Mouse (Mus musculus) neural tube, embryonic 11.5 days (tissue): Measurements from ENCODE around the gene Soga3. TPM values are rescaled to one million over a fixed set of nuclear protein-coding genes. Genes with fewer than 3 reads are reported as not detected.

Experiments
- ATAC-seq: fragments of 200-750 bp; cut with Nextera tagmentation; 2 replicates; pipeline ENCODE4 v1.8.0; 2017; ENCODE audit warnings: moderate number of reproducible peaks, mild to moderate bottlenecking, moderate TSS enrichment, moderate library complexity; ENCODE audit not compliant: insufficient read depth, low FRiP score, low TSS enrichment
- DNase-seq: peaks from one replicate; pipeline ENCODE4 v3.0.0-alpha.2; 2015; ENCODE audit warnings: low spot score
- H3K27ac ChIP-seq: fragments of 300-500 bp; sonication (generic); 2 replicates; pipeline ENCODE4 v1.5.1; 2014; ENCODE audit warnings: low read depth, mild to moderate bottlenecking, low read length
- H3K27me3 ChIP-seq: fragments of 300-500 bp; sonication (generic); 2 replicates; pipeline ENCODE4 v1.6.1; 2014; ENCODE audit warnings: mild to moderate bottlenecking, low read length, mixed read lengths; ENCODE audit not compliant: control insufficient read depth, insufficient read depth
- H3K36me3 ChIP-seq: fragments of 300-500 bp; sonication (generic); 2 replicates; pipeline ENCODE4 v1.6.1; 2014; ENCODE audit warnings: mild to moderate bottlenecking, low read length, moderate library complexity, mixed read lengths; ENCODE audit not compliant: control insufficient read depth, insufficient read depth
- H3K4me1 ChIP-seq: fragments of 300-500 bp; sonication (generic); 2 replicates; pipeline ENCODE4 v1.6.1; 2014; ENCODE audit warnings: low read length, mixed read lengths; ENCODE audit not compliant: control insufficient read depth, insufficient read depth
- H3K4me2 ChIP-seq: fragments of 300-500 bp; sonication (generic); 2 replicates; pipeline ENCODE4 v1.6.1; 2014; ENCODE audit warnings: low read depth, mild to moderate bottlenecking, moderate library complexity
- H3K4me3 ChIP-seq: fragments of 300-500 bp; sonication (generic); 2 replicates; pipeline ENCODE4 v1.5.1; 2014; ENCODE audit warnings: low read depth, low read length
- H3K9ac ChIP-seq: fragments of 300-500 bp; sonication (generic); 2 replicates; pipeline ENCODE4 v1.6.1; 2014; ENCODE audit warnings: mild to moderate bottlenecking, low read length
- H3K9me3 ChIP-seq: fragments of 300-500 bp; sonication (generic); 2 replicates; pipeline ENCODE4 v1.6.1; 2016; ENCODE audit warnings: low read length; ENCODE audit not compliant: control insufficient read depth
- WGBS: fragments of 180-500 bp; shearing (Covaris S2); extraction: QIAGEN DNeasy Blood & Tissue Kit; methylation state at CpG from one replicate; pipeline ENCODE4 v1.1.7; 2014; 5-methylcytosine and 5-hydroxymethylcytosine counted together
- polyA plus RNA-seq: library from polyadenylated mRNA; unstranded; fragments of >200 nt; fragmentation: Nextera tagmentation; extraction: Ambion mirVana; gene quantifications from 2 replicates; pipeline ENCODE4 v1.2.1, GENCODE M21; 2014

Soga3 gene
- polyA plus RNA-seq, 1 experiment from 2014 or later: 29.8 TPM

DNA sequence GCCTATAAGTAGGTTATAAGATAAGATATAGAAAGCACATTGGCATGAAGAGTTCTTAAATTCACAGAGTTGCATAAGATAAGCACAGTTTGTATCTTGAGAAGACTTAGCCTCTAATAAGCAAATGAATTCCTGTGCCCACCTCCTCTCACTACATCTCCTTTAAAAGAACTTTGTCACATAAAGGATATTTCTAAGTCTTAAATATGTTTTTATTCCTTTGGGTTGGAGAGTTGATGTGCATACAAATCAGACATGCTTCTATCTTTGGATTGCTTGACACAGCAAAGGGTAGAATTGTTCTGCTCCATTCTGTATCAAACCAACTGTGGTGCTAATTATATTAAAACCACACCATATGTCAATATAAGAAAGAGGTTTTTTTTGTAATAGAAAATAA, 50.1 kb downstream of the Soga3 start:
- Histone ChIP-seq H3K36me3 (peaks cover 12% of the 10 kb centered on the region), H3K4me3 (no peak overlapping the region), H3K27me3 (no peaks in the 10 kb centered on the region), H3K27ac (no peak overlapping the region), H3K9ac (no peak overlapping the region), H3K4me2 (no peak overlapping the region), H3K9me3 (no peaks in the 10 kb centered on the region), H3K4me1 (no peaks in the 10 kb centered on the region)
- DNase-seq: no peak
- no peak for ATAC-seq

DNA sequence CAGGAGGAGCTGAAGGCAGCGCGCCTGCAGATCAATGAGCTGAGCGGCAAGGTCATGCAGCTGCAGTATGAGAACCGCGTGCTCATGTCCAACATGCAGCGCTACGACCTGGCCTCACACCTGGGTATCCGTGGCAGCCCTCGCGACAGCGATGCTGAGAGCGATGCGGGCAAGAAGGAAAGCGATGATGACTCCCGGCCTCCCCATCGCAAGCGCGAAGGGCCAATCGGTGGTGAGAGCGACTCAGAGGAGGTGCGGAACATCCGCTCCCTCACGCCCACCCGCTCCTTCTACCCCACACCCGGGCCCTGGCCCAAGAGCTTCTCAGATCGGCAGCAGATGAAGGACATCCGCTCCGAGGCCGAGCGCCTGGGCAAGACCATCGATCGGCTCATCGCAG, 53.2 kb downstream of the Soga3 start:
- ATAC-seq: no peak
- Histone ChIP-seq H3K4me2 (no peak overlapping the region), H3K36me3 (peaks cover 12% of the 10 kb centered on the region), H3K4me3 (no peak overlapping the region), H3K27me3 (no peaks in the 10 kb centered on the region), H3K9ac (no peak overlapping the region), H3K9me3 (no peaks in the 10 kb centered on the region), H3K27ac (no peak overlapping the region), H3K4me1 (no peaks in the 10 kb centered on the region)
- DNase-seq: no peak
- 98% methylated on average over 33 of the region's 33 CpGs for WGBS

DNA sequence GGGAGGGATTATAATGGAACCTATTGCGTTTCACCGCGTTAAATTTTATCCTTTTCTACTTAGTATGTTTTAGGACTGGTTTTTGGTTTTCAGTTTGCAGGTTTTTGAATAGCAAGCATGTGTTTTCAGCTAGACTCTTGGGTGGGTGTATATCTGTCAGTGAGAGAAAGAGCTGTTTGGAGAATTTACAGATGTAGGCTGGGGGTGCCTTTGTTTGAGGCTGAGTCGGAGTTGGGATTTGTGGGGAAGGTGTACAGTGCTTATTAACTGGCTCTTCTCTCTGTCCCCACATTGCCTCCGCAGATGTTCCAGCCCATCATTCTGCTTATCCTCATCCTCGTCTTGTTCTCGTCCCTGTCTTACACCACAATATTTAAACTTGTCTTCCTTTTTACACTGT, 55.0 kb downstream of the Soga3 start, which contains the start of gene Gm49353:
Gene Gm49353, plus strand, starts transcription at position 313 of the 400 bp plus-strand sequence.
- WGBS: 92% methylated on average over 7 of the region's 7 CpGs
- Histone ChIP-seq H3K4me3 (no peak within 1 kb of the TSS), H3K4me2 (no peak within 1 kb of the TSS), H3K27ac (no peak within 1 kb of the TSS), H3K4me1 (no peaks in the 10 kb centered on the region), H3K27me3 (no peaks in the 10 kb centered on the region), H3K9me3 (no peaks in the 10 kb centered on the region), H3K9ac (no peak within 1 kb of the TSS), H3K36me3 (peaks cover 12% of the 10 kb centered on the region)
- no peak for DNase-seq
- ATAC-seq: no peak

DNA sequence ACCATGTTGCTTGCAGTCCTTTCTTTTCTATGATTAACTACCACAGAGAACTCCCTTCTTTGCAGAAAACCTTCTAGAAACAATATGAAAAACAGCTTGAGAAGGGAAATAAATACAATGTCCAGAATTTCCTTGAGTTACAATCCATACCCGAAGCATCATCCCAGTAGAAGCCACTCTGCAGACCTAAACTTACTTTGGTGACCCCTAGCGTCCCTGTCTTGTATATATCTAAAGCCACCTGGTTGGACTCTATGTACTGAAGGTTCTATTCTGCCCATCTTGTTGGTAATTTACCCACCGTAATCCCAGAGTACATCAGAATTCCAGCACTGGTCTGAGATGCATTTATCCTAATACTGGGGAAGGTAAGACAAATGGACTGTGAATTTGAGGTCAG, 56.2 kb downstream of the Soga3 start:
- 77% methylated on average over 3 of the region's 3 CpGs for WGBS
- Histone ChIP-seq H3K36me3 (peaks cover 12% of the 10 kb centered on the region), H3K4me2 (no peak overlapping the region), H3K9me3 (no peaks in the 10 kb centered on the region), H3K4me3 (no peak overlapping the region), H3K27ac (no peak overlapping the region), H3K4me1 (no peaks in the 10 kb centered on the region), H3K9ac (no peak overlapping the region), H3K27me3 (no peaks in the 10 kb centered on the region)
- DNase-seq (no peak), ATAC-seq (no peak)

DNA sequence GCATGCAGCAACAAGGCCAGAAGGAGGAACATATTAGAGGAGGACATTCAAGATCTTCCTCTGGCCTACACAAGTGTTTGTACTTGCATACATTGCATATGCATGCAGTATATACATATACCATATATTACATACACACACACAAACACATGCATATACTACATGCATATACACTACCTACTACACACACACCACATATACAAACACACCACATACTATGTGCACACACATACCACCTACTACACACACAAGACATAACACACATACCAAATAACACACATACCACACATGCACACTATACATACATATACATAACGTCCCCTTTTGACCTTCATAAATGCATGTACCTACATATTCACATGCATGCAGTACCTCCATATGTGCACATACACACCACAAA, 57.0 kb downstream of the Soga3 start:
- H3K9me3 ChIP-seq: no peaks in the 10 kb centered on the region
- H3K4me3 ChIP-seq: no peak overlapping the region
- no peaks in the 10 kb centered on the region for H3K4me1 ChIP-seq
- H3K27ac ChIP-seq: no peak overlapping the region
- H3K36me3 ChIP-seq: peaks cover 12% of the 10 kb centered on the region
- ATAC-seq: no peak
- WGBS: 93% methylated on average over 1 of the region's 1 CpGs
- H3K27me3 ChIP-seq: no peaks in the 10 kb centered on the region
- DNase-seq: no peak
- H3K9ac ChIP-seq: no peak overlapping the region
- H3K4me2 ChIP-seq: no peak overlapping the region

DNA sequence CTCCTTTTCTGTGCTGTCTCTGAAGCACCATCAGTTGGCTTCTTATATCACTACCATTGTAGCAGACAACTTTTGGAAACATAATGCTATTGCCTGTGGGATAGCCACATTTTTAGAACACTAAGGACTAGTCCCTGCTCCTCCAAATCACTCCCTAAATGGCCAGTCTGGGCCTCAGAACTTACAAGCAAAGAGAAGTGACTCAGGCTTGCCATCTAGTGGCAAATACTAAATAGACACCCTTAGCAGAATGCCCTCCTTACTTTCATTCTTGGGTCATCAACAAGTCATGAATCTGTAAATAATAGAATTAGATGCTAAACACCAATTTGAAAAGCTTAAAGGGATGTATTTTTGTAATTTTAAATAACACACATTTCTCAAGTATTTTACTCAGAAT, 63.1 kb downstream of the Soga3 start:
- H3K27me3 ChIP-seq: no peaks in the 10 kb centered on the region
- peaks cover under 1% of the 10 kb centered on the region; the same call in 1 of the 2 replicates for H3K4me1 ChIP-seq
- no peak overlapping the region for H3K9ac ChIP-seq
- no peak overlapping the region for H3K4me3 ChIP-seq
- no peaks in the 10 kb centered on the region for H3K36me3 ChIP-seq
- DNase-seq (peak; percentile 32), ATAC-seq (no peak)
- no peaks in the 10 kb centered on the region for H3K9me3 ChIP-seq
- H3K4me2 ChIP-seq: no peak overlapping the region
- no peak overlapping the region for H3K27ac ChIP-seq

DNA sequence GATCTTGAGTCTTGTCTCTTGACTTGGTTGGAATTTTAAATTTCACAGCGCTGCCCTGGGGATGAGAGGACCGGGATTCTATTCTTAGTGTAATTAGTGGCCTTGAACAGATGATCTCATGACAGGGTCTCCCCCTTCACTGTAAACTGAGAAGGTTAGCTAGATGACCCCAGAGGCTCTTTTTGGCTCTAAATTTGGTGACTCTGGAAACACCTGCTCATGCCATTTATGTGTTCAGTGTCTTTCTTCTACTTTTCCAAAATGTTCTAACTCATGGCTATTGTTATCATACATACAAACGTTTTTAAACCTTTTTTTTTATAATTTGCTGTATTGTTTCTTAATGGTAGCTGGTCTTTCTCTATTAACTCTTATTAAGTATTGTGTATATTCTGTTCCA, 65.1 kb downstream of the Soga3 start:
- Histone ChIP-seq H3K4me2 (no peak overlapping the region), H3K9ac (no peak overlapping the region), H3K4me1 (peaks cover 2% of the 10 kb centered on the region; the same call in 1 of the 2 replicates), H3K4me3 (no peak overlapping the region), H3K27me3 (no peaks in the 10 kb centered on the region), H3K27ac (no peak overlapping the region), H3K36me3 (no peaks in the 10 kb centered on the region), H3K9me3 (no peaks in the 10 kb centered on the region)
- DNase-seq (no peak), ATAC-seq (no peak)
- WGBS: 56% methylated on average over 3 of the region's 3 CpGs

DNA sequence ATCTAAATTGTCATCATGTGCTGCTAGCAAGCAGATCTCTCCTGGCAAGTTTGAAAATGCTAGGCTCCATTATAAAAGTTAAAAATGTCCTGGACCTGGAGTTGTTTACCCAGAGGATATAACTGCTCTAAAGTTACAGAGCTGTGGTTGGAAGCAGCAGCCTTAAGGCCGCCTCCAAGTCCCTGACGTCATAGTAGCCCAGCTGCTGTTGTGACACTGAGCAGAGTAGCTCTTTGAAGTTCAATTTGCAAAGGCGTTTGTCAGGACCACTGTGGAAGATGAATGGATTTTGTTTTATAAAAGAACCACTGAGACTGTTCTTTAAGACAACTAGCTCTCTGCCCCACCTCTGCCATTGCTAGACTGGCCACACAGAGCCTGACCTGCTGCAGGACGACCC, 67.8 kb downstream of the Soga3 start, which contains the start of gene 9330159F19Rik:
Gene 9330159F19Rik, plus strand, starts transcription at position 154 of the 400 bp plus-strand sequence.
- Histone ChIP-seq H3K4me1 (peaks cover 2% of the 10 kb centered on the region; the same call in 1 of the 2 replicates), H3K27me3 (no peaks in the 10 kb centered on the region), H3K4me2 (no peak within 1 kb of the TSS), H3K9ac (no peak within 1 kb of the TSS), H3K27ac (no peak within 1 kb of the TSS), H3K4me3 (no peak within 1 kb of the TSS), H3K36me3 (no peaks in the 10 kb centered on the region), H3K9me3 (no peaks in the 10 kb centered on the region)
- WGBS: 6% methylated on average over 4 of the region's 4 CpGs
- DNase-seq: peak; percentile 59
- peak; percentile 72 for ATAC-seq

DNA sequence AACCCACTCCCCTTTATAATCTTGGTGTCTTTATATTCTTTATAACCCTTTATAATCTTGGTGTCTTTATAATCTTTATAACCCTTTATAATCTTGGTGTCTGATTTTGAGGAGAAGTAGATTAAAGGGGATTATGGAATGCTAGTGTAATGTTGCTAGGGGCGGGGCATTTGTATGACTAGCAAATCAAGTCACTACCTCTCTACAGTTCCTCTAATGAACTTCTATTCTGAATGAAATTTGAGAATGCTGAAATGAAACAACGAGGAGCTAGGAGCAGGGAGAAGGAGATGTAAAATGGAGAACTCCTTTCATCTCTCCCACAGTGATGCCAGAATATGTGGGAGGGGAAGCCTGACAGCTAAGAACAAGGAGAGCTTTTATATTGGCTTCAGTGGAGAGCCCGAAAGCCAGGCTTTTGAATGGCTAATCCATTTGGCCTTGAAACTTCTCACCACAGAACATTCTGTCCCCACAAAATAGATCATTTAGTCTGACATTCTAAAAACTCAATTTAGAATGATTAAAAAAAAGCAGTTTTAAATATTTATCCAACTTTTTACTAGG, 70.0 kb downstream of the Soga3 start:
- Histone ChIP-seq H3K27ac (no peak overlapping the region), H3K27me3 (no peaks in the 10 kb centered on the region), H3K4me3 (no peak overlapping the region), H3K4me2 (no peak overlapping the region), H3K36me3 (no peaks in the 10 kb centered on the region), H3K4me1 (peaks cover 2% of the 10 kb centered on the region; the same call in 1 of the 2 replicates), H3K9me3 (no peaks in the 10 kb centered on the region), H3K9ac (no peak overlapping the region)
- WGBS: 46% methylated on average over 3 of the region's 3 CpGs
- ATAC-seq: no peak
- DNase-seq: no peak
